Mouse (Mus musculus) heart, embryonic 15.5 days (tissue): ENCODE data around the gene Pdha1. TPM values are rescaled to one million over a fixed set of nuclear protein-coding genes. Genes with fewer than 3 reads are reported as not detected.

Experiments used
- ATAC-seq: fragments of 200-750 bp; cut with Nextera tagmentation; replicated peaks from 2 replicates; pipeline ENCODE4 v1.8.0; 2017; ENCODE audit warnings: low read depth, moderate TSS enrichment; ENCODE audit not compliant: insufficient number of reproducible peaks, insufficient read depth, low FRiP score
- H3K27ac ChIP-seq: fragments of 300-500 bp; sonication (generic); 2 replicates; pipeline ENCODE4 v1.5.1; 2015; ENCODE audit warnings: mild to moderate bottlenecking, inconsistent platforms
- H3K27me3 ChIP-seq: fragments of 300-500 bp; sonication (generic); 2 replicates; pipeline ENCODE4 v1.6.1; 2015; ENCODE audit warnings: inconsistent platforms
- H3K36me3 ChIP-seq: fragments of 300-500 bp; sonication (generic); 2 replicates; pipeline ENCODE4 v1.6.1; 2015; ENCODE audit warnings: mild to moderate bottlenecking, inconsistent platforms
- H3K4me1 ChIP-seq: fragments of 300-500 bp; sonication (generic); replicated peaks from 2 replicates; pipeline ENCODE4 v1.6.1; 2015; ENCODE audit warnings: inconsistent platforms
- H3K4me2 ChIP-seq: fragments of 300-500 bp; sonication (generic); 2 replicates; pipeline ENCODE4 v1.6.1; 2015; ENCODE audit warnings: inconsistent platforms, mild to moderate bottlenecking, moderate library complexity
- H3K4me3 ChIP-seq: fragments of 300-500 bp; sonication (generic); 2 replicates; pipeline ENCODE4 v1.5.1; 2015; ENCODE audit warnings: mild to moderate bottlenecking, inconsistent platforms
- H3K9ac ChIP-seq: fragments of 300-500 bp; sonication (generic); 2 replicates; pipeline ENCODE4 v1.6.1; 2015; ENCODE audit warnings: mild to moderate bottlenecking, inconsistent platforms
- H3K9me3 ChIP-seq: fragments of 300-500 bp; sonication (generic); replicated peaks from 2 replicates; pipeline ENCODE4 v1.6.1; 2016; ENCODE audit warnings: inconsistent platforms
- WGBS: fragments of 180-500 bp; shearing (Covaris S2); methylation state at CpG from one replicate; pipeline ENCODE4 v1.1.7; 2015; ENCODE audit warnings: mixed read lengths; 5-methylcytosine and 5-hydroxymethylcytosine counted together
- polyA plus RNA-seq: library from polyadenylated mRNA; unstranded; fragments of >200 nt; fragmentation: Nextera tagmentation; extraction: Ambion mirVana; gene quantifications from 2 replicates; pipeline ENCODE4 v1.2.1, GENCODE M21; 2015

Pdha1 gene
- polyA plus RNA-seq, 1 experiment from 2014 or later, result 305 TPM

GRCm38 (mm10) chrX:160135719-160136118, 2.5 kb downstream of the Pdha1 start:
- 29% methylated on average over 6 of the region's 6 CpGs for WGBS
- Histone ChIP-seq H3K4me1 (peaks cover 7% of the 10 kb centered on the region), H3K36me3 (peaks cover 12% of the 10 kb centered on the region; the same call in 1 of the 2 replicates), H3K27ac (no peak overlapping the region), H3K4me2 (peak overlapping the region; percentile 60), H3K27me3 (no peaks in the 10 kb centered on the region), H3K4me3 (peak overlapping the region; percentile 66), H3K9me3 (no peaks in the 10 kb centered on the region), H3K9ac (no peak overlapping the region)
- no peak for ATAC-seq

GRCm38 (mm10) chrX:160134136-160134843, 3.9 kb downstream of the Pdha1 start:
- H3K4me2 ChIP-seq, result peak overlapping the region; percentile 29
- H3K4me3 ChIP-seq, result no peak overlapping the region
- H3K9me3 ChIP-seq, result no peaks in the 10 kb centered on the region
- H3K36me3 ChIP-seq, result peaks cover 19% of the 10 kb centered on the region; the same call in 1 of the 2 replicates
- no peak overlapping the region for H3K9ac ChIP-seq
- no peaks in the 10 kb centered on the region for H3K27me3 ChIP-seq
- no peak for ATAC-seq
- H3K4me1 ChIP-seq, result peaks cover 7% of the 10 kb centered on the region
- H3K27ac ChIP-seq, result no peak overlapping the region
- 62% methylated on average over 11 of the region's 11 CpGs for WGBS

DNA sequence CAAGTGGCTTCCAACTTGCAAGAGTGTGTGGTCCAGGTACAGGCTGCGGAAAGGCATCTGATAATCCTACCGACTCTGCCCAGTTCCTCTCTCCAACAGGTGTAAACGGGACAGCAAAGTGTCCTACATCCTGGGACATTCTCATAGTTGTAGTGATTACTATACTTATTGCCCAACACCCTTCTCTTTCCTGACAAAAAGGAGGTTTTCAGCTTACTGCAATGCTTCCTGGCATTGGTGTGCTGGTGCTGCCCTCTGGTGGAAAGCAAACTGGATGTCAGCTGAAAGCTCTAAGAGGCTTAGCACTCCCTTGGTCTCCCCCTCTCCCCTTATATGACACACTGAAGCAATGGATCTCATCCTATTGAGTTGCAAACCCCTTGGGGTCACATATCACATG, 21.6 kb downstream of the Pdha1 start:
- ATAC-seq, result no peak
- Histone ChIP-seq H3K4me2 (no peak overlapping the region), H3K36me3 (peaks cover 11% of the 10 kb centered on the region; the same call in 1 of the 2 replicates), H3K27ac (no peak overlapping the region), H3K27me3 (no peaks in the 10 kb centered on the region), H3K4me3 (no peak overlapping the region), H3K9me3 (no peaks in the 10 kb centered on the region), H3K9ac (no peak overlapping the region), H3K4me1 (no peaks in the 10 kb centered on the region)
- WGBS, result 62% methylated on average over 3 of the region's 3 CpGs

DNA sequence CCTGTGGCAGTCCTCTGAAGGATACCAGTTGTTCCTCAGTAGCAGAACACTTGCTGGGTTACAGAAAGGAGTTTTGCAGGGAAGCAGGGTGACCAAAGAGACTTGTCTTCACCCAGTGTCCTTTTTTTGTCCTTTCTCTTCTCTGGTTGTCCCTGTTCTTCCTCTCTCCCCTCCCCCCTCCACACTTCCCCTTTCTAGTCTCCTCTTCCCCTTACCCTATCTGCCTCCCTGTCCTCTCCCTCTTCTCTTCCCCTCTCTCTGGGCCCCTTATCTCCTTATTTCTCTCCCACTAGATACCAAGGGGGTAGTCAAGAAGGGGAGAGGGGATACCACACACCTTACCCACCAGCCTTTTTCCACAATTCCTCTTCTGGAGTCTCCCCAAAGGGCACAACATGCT, 22.1 kb downstream of the Pdha1 start:
- Histone ChIP-seq H3K4me2 (no peak overlapping the region), H3K27ac (no peak overlapping the region), H3K4me1 (no peaks in the 10 kb centered on the region), H3K4me3 (no peak overlapping the region), H3K9ac (no peak overlapping the region), H3K27me3 (no peaks in the 10 kb centered on the region), H3K9me3 (no peaks in the 10 kb centered on the region), H3K36me3 (peaks cover 6% of the 10 kb centered on the region; the same call in 1 of the 2 replicates)
- ATAC-seq, result no peak

DNA sequence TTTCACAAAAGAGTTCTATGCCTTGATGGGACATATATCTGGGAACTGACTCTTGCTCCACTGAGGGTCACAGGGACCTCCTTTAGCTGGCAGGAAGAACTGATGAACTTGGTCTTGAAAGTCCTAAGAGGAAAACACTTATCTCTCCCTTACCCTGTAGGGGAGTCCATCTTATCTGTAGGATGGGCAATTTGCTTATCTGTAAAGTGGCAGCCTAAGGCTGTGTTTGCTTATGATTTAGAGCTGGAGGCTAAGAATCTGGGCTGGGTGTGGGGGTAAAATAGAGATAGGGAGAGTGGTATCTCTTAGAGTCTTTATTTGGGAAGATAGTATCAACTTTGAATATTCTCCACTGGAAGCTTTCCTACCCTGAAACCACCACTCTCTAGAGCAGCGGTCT, 24.4 kb downstream of the Pdha1 start:
- H3K4me1 ChIP-seq, result no peaks in the 10 kb centered on the region
- no peak overlapping the region for H3K4me3 ChIP-seq
- no peak overlapping the region for H3K27ac ChIP-seq
- no peak for ATAC-seq
- H3K36me3 ChIP-seq, result no peaks in the 10 kb centered on the region
- no peaks in the 10 kb centered on the region for H3K27me3 ChIP-seq
- 71% methylated on average over 1 of the region's 1 CpGs for WGBS
- no peaks in the 10 kb centered on the region for H3K9me3 ChIP-seq
- H3K4me2 ChIP-seq, result no peak overlapping the region
- H3K9ac ChIP-seq, result no peak overlapping the region

GRCm38 (mm10) chrX:160107817-160108216, 30.4 kb downstream of the Pdha1 start:
- Histone ChIP-seq H3K36me3 (no peaks in the 10 kb centered on the region), H3K4me3 (no peak overlapping the region), H3K9ac (no peak overlapping the region), H3K27me3 (no peaks in the 10 kb centered on the region), H3K4me2 (no peak overlapping the region), H3K9me3 (no peaks in the 10 kb centered on the region), H3K4me1 (no peaks in the 10 kb centered on the region), H3K27ac (no peak overlapping the region)
- 58% methylated on average over 4 of the region's 4 CpGs for WGBS
- no peak for ATAC-seq

DNA sequence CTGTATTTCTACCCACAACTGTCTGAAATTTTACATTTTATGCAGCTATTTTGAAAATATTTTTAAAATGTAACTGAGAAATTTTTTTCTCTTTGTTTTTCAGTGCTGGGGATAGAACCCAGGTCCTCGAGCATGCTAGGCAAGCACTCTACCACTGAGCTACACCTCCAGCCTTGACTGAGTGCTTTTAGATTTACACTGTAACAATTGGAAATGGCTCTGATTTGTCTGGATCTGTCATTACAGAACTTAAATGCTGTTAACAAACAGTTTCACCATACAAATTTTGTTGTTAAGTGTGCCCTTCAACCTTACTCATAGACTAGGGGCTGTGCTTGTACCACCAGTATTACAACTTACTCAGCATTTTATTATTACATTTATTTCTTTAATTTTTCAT, 46.2 kb downstream of the Pdha1 start:
- ATAC-seq, result no peak
- Histone ChIP-seq H3K27me3 (no peaks in the 10 kb centered on the region), H3K4me3 (no peak overlapping the region), H3K9ac (no peak overlapping the region), H3K9me3 (no peaks in the 10 kb centered on the region), H3K36me3 (no peaks in the 10 kb centered on the region), H3K27ac (no peak overlapping the region), H3K4me2 (no peak overlapping the region), H3K4me1 (no peaks in the 10 kb centered on the region)
- WGBS, result 48% methylated on average over 1 of the region's 1 CpGs

Other genes starting within 250 kb of the Pdha1 start
- 0.13 and 0.21 TPM in 2 replicates for gene Map3k15, start 150.0 kb downstream of the Pdha1 start, polyA plus RNA-seq